Mouse (Mus musculus) spleen, postnatal 14 days (tissue): ENCODE results near the gene Cort.

Source experiments
- DNase-seq, 2 experiments: peaks; one replicate each; pipeline ENCODE4 v3.0.0; 2021 to 2022; ENCODE audit warnings: low spot score in 2 of 2

Cort gene

GRCm38 (mm10) chr4:149098571-149098970 is 28.0 kb downstream of the Cort start:
- DNase-seq = no peak

- no peak for DNase-seq
Measured at GRCm38 (mm10) chr4:149097956-149098355, 28.6 kb downstream of the Cort start.

- DNase-seq = no peak
Measured at GRCm38 (mm10) chr4:149091364-149091763, 35.2 kb downstream of the Cort start.

GRCm38 (mm10) chr4:149085381-149085780 is 41.2 kb downstream of the Cort start:
- no peak for DNase-seq

- DNase-seq = no peak
Measured at GRCm38 (mm10) chr4:149081528-149081927, 45.0 kb downstream of the Cort start.

- DNase-seq = no peak
Measured at GRCm38 (mm10) chr4:149080111-149080510, 46.5 kb downstream of the Cort start.

GRCm38 (mm10) chr4:149079629-149080028 is 46.9 kb downstream of the Cort start:
- no peak for DNase-seq

GRCm38 (mm10) chr4:149078261-149078660 is 48.3 kb downstream of the Cort start:
- DNase-seq = no peak

GRCm38 (mm10) chr4:149075871-149076575 is 50.5 kb downstream of the Cort start:
- DNase-seq = peak; percentile 34 to 54

GRCm38 (mm10) chr4:149075073-149075472 is 51.5 kb downstream of the Cort start:
- no peak for DNase-seq
